Mouse (Mus musculus) regulatory T cell (primary cell): ENCODE data around the gene Mst1.

ENCODE experiments used
- in situ Hi-C: fragments of 300-600 bp; cut with MboI, MseI; formaldehyde crosslinking; loops from one replicate; pipeline ENCODE4 v1.15.1; 2025; ENCODE audit warnings: high pct_unique_total_duplicates

Gene Mst1

DNA sequence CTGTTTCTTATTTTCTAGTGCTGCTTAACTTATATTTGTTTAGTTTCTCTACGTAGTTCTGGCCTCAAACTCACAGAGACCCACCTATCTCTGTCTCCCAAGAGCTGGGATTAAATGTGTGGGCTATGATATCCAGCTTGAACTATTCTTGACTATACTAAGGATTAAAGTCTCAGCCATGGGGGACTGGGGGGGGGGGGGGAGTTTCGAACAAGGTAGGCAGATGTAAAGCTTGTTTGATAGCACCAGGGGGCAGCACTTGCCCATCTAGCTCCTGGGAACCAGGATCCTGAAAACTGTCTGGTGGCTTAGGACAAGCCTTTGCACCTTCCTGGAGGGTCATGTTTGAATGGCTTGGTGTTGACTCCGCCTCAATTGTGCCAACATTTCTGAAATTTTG lies 15.3 kb downstream of the Mst1 start:
- in situ Hi-C loops, result loop anchor here (5.0 kb wide), 1 partner anchor 107 kb away; no protein-coding TSS in a partner anchor

DNA sequence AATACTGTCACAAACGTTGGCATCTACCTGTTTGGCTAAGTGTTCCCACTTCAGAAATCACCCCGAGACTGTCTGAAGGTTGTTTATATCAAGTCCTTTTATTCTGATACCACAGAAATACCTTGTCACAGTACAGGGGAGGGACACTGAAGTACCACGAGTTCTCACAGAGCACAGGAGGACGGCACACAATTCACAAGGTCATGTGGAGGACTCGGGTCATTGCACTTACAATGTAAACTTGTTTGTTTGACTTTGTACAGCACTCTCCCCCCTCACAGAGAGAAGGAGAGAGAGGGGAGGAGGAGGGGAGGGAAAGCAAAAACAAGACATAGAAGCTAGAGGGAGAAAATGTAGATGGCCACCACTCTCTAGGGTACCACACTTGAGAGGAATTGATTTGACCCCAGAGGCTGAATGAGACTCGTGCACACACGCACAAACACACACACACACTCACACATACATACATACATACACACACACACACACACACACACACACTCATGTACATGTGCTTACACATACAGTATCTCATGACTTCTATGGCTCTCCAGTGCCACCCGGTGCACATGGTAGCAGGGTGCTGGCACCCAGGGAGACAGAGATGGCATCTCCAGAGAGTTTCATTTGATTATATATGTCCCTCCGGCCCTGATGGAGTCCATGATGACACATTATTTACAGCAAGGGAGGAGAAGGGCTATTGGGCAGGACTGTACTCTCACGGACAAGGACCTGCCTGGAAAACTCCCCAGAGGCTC lies 15.9 kb downstream of the Mst1 start:
- in situ Hi-C loops, result loop anchor here (5.0 kb wide), 1 partner anchor 106 kb away; no protein-coding TSS in a partner anchor

DNA sequence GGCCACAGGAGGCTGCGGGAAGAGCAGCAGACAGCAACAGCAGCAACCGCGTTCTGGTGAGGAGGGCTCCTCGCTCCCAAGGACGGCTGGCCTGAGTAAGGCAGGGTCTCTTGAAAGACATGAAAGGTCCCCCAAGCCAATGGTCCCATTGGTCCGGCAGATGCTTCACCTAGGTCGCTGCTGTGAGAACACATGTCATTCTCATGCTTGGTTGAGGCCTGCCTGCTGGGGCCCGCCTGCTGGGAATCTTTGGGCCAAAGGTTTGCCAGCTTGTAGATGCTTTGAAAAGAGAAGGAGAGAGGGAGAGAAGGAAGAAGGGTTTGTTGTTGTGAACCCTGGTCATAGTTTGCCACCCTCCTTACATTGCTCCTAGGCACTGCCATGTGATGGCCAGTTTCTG lies 19.4 kb downstream of the Mst1 start:
- in situ Hi-C loops, result loop anchor here (5.0 kb wide), 1 partner anchor 103 kb away; no protein-coding TSS in a partner anchor

DNA sequence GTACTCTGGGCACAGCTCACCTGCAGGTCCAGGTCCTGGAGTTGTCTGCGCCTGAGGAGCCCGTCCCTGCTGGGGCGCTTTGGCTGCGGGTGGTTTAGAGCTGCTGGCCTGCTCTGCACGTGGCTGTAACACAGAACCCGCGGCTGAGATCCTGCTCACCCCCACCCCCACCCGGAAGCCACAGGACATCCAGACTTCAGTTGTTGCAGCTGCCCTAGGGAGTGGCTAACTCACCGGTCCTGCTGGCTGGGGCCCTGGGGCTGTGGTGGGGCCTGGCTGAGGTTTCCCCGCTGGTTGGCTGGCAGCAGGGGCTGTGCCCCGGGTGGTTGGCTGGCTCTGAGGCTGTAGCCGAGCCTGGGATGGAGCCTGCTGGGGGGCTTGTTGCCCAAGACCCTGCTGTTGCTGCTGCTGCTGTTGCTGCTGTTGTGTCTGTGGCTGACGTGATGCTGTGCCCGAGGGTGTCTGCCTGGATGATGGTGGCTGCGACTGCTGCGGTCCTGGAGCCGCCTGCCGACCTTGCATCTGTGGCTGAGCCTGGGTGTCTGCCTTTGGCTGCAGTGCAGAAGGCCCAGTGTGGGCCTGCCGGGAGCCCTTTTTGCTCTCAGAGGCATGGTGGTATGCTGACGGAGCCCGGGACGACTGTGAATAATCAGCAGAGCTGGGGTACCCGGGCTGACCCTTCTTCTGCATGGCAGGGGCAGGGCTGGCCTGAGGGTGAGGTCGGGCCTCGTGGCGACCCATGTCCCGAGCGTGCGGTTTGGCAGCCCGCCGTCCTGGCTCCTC lies 24.7 kb downstream of the Mst1 start:
- in situ Hi-C loops, result no loop called here

DNA sequence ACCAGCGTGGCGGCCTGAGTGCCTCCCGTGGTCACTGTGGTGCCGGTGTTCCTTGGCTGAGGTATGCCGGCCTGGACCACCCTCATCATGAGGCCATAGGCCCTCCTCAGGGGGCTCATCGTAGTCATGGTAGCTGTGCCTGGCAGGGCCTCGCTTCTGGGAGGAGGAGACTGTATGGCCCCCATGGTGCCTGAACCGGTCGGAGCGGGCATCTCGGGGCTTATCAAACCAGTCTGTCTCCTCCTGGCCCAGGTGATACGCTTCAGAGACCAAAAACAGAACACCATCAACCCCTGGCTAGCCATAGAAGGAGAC lies 25.3 kb downstream of the Mst1 start:
- in situ Hi-C loops, result no loop called here

DNA sequence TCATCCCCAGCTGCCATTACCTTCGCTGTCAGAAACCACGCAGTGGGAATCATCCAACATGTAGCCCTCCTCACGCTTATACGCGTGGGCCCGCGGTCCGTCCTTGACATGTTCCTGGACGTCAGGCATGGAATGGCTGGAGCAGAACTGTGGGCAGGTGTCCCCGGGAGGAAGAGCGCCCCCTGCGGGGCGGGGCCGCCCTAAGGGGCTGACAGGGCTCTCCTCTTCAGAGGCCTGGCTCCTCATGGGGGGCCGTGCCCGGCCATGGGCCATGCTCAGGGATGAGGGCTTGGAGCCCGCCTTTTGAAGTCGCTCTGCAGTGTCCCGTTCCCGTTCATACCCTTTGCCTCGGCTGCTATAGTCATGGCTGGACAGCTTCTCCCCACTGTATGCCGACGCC lies 25.9 kb downstream of the Mst1 start:
- in situ Hi-C loops, result no loop called here

DNA sequence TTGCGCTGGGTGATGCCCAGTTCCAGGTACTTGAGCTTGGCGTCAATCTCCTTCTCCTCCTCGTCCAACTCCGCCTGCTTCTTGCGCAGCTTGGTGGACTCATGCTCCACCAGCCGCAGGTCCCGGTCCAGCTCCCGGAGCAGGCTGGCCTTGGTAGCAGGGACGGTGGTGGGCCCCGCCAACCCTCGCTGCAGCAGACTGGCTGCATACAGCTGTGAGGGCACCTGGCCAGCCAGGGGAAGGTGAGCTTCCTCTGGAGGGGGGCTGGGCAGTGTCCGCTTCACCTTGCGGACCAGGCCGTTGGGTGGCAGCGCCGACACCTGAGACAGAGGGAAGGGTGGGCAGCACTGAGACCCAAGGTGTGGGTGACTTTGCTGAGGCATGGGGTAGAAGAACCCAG lies 27.6 kb downstream of the Mst1 start:
- in situ Hi-C loops, result no loop called here

DNA sequence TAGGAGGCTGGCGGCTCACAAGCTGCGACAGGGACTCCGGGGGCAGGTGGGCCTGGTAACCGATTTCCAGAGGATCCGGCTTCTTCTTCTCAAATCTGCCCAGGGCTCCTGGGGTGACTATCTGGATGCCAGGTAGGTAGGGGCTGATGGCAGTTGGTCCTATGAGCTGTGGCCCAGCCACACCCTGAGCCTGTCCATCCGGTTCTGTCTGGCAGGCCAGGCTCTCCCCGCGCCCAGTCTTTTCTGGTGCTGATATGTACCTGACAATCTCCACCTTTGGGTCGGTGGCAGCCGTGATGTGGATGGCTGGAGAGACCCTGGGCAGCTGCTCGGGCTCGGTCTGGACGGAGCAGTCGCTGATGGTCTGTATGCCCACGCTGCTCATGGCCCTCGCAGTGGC lies 29.9 kb downstream of the Mst1 start:
- in situ Hi-C loops, result no loop called here

DNA sequence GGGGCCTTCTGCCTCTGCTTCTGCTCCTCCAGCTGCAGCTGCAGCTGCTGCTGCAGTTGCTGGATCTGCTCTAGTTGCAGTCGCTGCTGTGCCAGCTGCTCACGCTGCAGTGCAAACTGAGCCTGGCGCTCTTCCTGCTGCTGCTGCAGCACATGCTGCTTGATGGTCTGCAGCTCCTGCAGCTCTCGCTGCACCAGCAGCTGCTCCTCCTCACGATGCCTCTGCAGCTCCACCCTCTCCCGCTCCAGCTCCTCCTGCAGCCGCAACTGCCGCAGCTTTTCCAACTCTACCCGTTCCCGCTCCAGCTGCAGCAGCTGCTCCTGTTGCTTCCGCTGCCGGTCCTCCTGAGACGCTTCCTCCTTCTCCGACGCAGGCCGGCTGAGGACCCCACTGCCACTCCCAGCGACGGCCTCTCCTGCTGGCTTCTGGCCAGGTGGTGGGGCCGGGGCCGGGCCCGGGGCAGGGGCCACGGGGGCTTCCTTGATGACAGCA lies 30.9 kb downstream of the Mst1 start:
- in situ Hi-C loops, result no loop called here

DNA sequence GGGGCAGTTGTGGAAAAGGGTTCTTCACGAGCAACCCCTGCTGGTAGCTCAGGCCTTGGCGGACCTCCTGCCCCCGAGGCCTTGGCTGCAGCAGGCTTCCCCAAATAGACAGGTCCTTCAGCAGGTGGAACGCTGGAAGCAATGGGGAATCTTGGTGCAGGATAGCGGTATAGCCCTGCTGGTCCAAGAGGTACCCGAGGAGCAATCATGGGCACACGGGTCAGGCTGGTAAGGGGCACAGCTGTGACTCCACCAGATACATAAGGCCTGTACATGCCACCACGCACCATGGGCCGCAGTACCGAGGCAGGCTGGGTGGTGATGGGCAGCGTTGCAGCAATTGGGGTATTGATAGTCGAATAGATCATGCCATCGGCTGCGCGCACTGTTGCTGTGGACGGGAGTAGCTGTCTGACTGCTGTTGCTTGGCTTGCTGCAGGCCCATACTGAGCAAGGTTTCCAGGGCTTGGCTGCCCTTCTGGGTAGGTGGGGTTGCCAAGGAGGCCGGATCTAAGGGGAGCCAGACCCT lies 31.4 kb downstream of the Mst1 start:
- in situ Hi-C loops, result no loop called here

DNA sequence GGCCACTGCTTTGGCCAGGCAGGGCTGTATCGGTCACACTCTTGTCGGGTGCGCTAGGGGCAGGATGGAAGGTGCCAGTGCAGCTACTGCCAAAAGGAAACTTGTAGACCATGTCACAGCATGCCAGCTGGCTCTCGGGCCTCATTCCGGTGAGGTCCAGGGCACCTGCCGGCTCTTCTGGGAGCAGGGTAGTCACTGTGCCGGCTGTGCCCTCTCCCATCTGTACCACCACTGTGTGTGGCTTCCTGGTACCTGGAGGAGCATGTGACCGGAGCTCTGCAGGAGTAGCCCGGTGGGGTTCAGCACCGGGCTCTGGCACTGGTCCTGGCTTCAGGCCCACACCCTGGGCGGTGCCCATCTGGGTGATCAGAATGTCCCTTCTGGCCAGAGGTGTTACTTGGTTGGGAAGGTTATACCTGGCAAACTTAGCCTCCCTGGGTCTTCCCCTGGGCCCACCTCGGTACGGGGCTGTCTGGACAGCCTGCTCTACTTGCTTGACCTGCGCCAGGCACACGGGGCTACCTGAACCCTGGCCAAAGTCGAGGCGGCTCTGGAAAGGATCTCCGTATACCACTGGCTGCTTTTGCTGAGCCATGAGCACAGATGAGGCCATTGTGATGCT lies 32.6 kb downstream of the Mst1 start:
- in situ Hi-C loops, result no loop called here

DNA sequence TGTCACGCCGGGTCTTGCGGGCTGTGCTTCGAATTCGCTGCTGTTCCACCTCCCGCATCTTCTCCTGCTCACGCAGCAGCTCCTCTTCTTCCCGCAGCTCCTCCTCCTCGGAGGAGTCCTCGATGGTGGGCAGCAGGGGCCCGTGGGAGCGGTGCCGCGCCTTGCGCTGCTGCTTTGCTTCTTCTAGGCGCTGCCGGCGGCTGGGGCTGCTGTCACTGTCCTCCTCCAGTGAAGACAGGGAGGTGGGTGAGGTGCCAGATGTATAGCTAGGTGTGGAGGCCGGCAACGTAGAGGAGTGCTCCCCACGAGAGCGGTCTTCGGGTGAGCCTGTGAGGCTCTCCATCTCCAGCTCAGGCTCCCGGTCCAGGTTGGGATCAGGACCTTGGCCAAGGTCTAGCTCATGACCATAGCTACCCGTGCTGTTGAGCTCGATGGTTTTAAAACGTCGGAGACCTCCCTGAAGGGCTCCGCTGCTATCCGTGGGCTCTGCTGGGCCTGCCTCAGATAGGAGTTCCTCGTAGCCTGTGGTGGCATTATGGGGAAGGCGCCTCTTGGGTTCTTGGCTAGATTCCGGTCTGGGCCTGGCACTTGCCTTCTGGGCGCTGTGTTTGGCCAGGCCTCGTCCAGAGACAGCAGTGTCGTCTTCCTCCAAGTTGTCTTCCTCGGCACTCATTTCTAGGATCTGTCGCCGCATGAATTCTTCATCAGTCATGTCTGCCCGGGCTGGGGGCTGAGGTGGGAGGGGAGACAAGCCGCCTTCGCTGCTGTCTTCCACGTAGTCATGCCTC lies 35.2 kb downstream of the Mst1 start:
- in situ Hi-C loops, result no loop called here

DNA sequence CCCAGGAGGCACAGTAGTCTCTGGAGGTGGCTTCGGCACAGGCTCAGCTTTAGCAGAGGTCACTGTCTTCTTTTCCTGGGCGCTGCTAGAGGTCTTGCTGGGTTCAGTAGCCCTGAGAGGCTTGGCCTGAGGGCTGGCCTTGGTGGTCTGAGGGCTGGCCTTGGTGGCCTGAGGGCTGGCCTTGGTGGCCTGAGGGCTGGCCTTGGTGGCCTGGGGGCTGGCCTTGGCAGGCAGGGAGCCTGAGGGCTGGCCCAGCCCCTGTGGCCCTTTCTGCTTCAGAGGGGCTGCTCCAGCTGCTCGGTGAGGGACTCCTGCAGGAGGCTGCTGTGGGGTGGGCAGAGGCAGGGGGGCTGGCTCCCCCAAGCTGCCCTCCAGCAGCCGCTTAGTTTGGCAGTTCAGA lies 36.9 kb downstream of the Mst1 start:
- in situ Hi-C loops, result no loop called here

DNA sequence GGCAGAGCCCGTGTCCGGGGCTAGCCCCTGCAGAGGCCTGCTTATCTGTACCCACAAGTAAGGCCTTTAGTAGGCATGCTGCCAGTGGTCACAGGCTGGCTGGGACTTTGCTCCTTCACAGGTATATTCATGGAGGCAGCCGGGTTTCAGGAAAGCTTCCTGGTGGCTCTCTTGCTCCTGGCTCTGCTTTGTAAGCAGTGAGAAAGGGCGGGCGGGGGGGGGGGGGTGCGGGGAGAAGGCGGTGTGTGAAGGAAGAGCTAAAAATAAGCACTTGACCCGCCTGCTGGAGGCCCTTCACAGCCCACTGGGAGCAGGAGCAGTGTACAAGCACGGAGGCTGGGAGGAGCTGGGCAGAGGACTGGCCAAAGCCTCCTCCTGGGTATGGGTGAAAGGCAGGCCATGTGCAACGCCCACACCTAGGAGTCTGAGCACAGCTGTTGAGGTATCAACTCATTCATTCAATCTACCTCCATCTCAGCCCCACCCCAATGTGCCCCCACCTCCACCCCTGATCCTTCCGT lies 39.7 kb downstream of the Mst1 start:
- in situ Hi-C loops, result no loop called here

DNA sequence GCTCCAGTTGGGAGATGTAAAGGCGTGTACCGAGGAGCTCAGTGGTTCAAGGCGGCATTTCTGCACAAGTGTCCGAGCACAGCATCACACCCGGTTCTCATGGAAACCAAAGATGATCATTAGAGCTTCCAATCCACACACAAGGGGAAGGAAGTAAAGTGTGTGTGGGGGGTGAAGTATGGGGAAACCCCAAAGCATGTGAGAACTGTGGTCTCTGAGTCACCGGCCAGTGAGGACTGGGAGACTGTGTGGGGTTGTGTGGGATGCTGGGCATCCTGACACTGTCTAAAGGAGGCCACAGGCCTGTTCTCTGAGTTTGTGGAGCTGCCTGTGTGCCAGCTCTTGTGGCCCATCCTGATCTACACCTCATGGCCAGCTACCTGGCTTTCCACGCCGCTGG lies 40.4 kb downstream of the Mst1 start:
- in situ Hi-C loops, result no loop called here

DNA sequence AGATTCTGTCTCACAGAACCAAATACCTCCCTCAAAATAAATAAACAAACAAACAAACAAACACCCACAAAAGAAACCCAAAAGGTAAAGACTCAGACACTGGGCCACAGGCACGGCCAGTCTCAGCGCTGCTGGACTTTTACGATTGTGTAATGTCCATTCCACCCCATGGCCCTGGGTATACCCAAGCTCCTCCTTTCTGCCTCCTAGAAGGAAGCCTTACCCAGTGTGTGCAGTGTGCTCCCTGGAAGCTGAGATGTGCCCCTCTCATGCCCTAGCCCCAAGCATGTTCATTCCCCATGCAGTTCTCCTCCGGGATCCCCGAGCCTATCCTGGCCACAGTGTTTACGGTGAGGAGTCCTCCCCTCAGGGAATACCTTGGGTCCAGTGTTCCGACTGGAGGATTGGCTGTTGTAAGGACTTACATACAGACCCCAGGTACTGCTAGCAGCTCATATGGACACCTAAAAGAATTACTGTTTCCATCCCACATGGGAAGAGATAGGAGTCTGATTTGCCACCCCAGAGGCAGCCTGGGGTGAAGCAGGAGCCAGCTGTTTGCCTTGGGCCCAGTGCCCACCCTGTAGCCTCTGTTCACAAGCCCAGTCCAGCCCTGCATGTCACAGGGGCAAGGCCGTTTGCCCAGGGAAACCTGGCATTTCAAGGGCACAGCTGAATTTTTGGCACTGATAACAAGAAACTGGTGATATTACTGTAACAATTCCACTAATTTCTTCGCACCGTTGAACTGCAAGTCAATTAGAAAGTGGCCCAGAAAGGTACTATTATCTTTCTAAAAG lies 41.1 kb downstream of the Mst1 start:
- in situ Hi-C loops, result no loop called here

DNA sequence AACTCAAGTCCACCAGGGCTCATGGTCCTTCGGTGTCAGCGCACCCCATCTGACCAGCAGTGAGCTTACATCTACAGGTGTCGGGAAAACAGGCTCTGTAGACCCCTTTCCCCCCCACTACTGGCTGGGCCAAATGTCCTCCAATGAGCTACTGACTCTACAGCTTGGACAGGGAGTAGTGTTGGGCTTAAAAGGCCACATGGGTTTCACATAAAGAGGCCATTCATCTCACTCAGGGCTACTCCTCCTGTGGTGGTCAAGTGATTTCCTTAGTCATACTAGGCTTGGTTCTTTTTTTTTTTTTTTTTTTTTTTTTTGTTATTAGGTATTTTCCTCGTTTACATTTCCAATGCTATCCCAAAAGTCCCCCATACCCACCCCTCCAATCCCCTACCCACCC lies 43.7 kb downstream of the Mst1 start:
- in situ Hi-C loops, result no loop called here

DNA sequence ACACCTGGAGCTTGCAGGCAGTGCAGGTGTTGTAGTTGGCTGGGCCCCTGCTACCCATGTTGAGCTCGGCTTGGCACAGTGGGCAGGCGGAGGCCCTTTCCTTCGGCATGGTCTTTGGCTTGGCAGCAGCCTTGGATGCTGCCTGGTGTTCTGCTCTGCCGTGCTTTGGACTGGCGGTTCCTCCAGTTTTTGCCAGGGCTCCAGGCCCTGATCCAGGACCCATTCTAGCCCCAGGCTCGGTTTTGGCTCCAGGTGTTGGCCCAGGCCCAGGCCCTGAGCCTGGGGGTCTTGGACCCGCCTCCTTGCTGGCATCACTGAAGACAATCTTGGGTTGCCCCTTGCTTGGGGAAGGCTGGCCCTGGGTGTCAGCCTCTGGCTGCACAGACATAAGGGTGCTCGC lies 45.5 kb downstream of the Mst1 start:
- in situ Hi-C loops, result no loop called here

DNA sequence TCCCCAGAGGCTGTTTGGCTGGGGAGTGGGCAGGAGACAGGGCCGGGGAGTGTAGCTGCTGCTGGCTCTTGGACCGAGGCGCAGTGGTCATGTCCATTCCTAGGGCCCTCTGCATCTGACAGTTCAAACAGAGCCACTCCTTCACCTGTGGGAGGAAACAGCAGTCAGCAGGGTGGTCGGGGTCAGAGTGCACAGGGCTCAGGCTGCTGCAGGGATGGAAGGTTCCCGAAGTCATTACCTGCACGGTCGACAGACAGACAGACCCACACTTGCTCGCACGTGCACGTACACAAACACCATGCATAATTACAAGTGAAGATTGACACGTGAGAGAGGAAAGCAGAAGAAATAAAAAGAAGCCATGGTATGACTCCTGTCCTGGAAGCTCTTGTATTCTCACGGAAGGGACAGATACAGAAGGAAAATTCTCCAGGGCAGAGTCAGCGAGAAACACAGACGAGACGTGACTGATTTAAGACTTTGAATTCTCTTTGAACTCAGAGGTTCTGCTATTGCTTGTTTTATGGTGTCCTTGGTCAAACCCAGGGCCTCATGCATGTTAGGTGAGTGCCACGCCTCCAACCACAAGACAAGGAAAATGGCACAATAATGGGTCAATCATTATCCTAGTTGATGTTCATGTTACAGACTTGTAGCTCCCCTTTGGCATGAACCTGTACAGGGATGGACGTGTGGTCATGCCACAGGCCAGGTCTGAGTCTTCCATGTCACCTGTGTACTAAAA lies 46.4 kb downstream of the Mst1 start:
- in situ Hi-C loops, result no loop called here

DNA sequence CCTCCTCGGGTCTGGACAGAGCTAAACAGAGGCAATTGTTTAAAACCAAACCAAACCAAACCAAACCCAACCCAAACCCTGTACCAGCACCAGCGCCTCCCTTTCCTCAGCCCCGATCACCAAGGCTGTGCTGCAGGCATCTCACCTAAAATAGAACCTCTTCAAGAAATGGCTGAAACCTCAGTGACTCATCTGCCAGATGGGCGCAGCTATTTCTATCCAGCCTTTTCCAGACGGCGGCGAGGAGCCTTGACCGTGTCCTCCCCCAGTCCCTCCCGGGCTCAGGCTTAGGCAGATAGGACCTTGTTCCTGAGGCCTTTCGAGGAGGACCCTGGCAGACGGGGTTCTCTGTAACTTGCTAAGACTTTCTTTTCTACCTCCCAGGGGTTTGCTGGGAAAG lies 48.0 kb downstream of the Mst1 start:
- in situ Hi-C loops, result no loop called here
